Mouse (Mus musculus): ENCODE results near the gene Gm49416. TPM values are rescaled to one million over a fixed set of nuclear protein-coding genes. Genes with fewer than 3 reads are reported as not detected.
A peak's percentile ranks its signal among the peaks of the same experiment; 100 is the strongest.

Gene Gm49416
- polyA plus RNA-seq, 1 experiment from 2014 or later = not detected

DNA sequence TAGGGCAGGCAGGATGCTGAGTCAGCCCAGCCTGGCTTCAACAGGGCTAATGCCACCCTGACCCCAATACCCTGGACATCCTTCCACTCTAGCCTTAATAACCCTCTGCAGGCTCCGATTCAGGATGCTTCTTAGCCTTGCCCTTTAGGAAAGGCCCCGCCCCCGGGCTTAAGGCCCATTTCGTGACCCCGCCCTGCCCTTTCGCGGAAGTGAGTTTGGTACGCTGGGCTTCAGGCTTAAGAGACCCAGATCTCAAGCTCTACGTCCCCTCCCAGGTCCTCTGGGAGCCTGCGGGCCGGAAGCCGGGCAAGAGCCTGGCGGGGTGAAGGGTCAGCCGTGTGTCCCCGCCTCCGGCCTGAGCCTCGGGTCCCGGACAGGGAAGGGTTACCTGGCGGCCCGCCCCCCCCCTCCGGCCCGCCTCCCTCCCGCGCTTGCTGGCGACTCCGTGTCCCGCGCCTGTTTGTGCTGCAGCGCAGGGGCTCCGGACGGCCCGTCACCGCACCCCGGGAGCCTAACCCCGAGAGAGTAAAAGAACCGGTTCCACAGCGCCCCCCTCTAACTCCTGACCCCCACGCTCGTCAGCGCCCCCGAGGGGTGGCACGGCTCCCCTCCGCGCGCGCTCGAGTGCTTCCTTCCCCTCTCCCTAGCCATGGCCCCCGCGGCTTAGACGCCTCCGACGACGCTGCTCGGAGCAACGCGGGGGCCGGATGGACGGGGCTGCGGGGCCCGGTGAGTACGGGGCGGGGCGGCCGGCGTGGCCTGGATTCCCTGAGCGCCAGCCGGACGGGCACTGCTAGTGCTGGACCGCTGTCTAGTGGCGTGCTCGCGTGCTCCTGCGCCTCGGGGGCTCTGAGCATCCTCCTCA is 40.7 kb downstream of the Gm49416 start, which contains the start of the genes Rom1 and Eml3:
Gene Rom1 (minus strand): TSS at position 133 of the 865 bp plus-strand sequence.
Gene Eml3 (plus strand): TSS at position 329 of the 865 bp plus-strand sequence.
- Histone ChIP-seq H3K27ac (peak within 1 kb of the TSS; percentile 90), H3K36me3 (peaks cover 56% of the 10 kb centered on the region), H3K27me3 (no peaks in the 10 kb centered on the region), H3K4me3 (replicated peaks) (peak within 1 kb of the TSS; percentile 81), H3K9ac (peak within 1 kb of the TSS; percentile 78), H3K9me3 (replicated peaks) (no peaks in the 10 kb centered on the region), H3K4me2 (peak within 1 kb of the TSS; percentile 78), H3K4me1 (peaks cover 26% of the 10 kb centered on the region)
- under 1% methylated on average over 66 of the region's 74 CpGs for WGBS
- ATAC-seq (replicated peaks; ENCODE audit: low FRiP score) = peak; percentile 87

DNA sequence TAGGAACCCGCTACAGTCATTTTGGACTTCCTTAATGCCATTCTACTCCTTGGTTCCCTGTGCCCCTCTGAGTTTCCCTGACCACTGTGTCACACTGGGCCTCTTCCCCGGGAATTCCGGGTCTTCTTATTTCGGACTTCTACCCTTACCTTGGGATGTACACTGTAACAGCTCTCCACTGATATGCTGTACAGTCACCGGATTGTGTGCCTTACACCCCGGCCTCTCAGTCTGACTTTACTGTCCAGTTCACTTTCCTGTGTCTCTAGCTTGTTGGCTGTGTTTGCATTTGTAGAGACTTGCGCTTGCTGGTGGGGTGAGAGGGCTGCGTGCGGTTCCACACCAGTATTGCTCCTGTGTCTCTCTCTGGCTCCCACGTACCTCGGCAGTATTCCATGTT is 41.4 kb downstream of the Gm49416 start:
- Histone ChIP-seq H3K36me3 (peaks cover 63% of the 10 kb centered on the region), H3K27me3 (no peaks in the 10 kb centered on the region), H3K4me3 (replicated peaks) (peak overlapping the region; percentile 81), H3K4me1 (peaks cover 26% of the 10 kb centered on the region), H3K4me2 (peak overlapping the region; percentile 78), H3K27ac (peak overlapping the region; percentile 90; the same call in 1 of the 2 replicates), H3K9ac (peak overlapping the region; percentile 78), H3K9me3 (replicated peaks) (no peaks in the 10 kb centered on the region)
- WGBS = 6% methylated on average over 11 of the region's 11 CpGs
- no peak for ATAC-seq (replicated peaks; ENCODE audit: low FRiP score)

DNA sequence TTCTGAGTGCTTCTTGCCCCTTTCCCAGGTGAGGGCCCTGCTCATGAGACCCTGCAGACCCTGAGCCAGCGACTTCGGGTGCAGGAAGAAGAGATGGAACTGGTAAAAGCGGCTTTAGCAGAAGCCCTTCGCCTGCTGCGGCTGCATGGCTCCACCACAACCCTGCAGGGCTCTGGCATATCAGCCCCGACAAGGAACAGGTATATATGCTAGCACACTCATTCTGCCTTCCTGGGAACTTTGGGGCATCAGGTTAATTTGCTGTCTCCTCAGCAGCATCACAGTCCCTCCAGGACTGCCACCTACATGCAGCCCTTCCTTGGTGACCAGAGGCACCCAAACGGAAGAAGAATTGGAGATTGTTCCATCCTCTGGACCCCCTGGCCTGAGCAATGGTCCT is 42.0 kb downstream of the Gm49416 start:
- peak overlapping the region; percentile 78 for H3K9ac ChIP-seq

DNA sequence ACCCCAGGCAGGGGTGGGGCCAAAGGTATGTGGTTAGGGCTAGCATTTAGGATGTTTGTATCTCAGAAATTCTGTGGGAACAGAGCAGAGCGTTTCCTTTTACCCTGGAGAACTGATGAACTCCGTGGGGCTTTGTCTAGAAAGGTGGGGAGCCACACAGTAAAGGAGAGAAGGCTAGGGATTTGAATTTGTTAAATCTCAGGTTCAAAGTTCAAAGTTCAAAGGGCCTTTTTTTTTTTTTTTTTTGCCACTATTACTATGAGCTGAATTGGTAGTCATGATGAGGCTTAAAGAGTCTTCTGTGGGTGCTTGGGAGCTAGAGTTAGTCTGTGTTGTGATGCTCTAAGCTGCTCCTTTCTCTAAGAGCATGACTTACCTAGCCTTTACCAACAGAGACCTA is 48.0 kb downstream of the Gm49416 start:
- WGBS = 90% methylated on average over 2 of the region's 2 CpGs
- ATAC-seq (replicated peaks; ENCODE audit: low FRiP score) = no peak
- Histone ChIP-seq H3K9ac (no peak overlapping the region), H3K4me3 (replicated peaks) (no peak overlapping the region), H3K27ac (no peak overlapping the region), H3K36me3 (peaks cover 72% of the 10 kb centered on the region), H3K27me3 (no peaks in the 10 kb centered on the region), H3K9me3 (replicated peaks) (no peaks in the 10 kb centered on the region), H3K4me1 (peaks cover 16% of the 10 kb centered on the region), H3K4me2 (no peak overlapping the region)

More for the DNA sequence above, 42.0 kb downstream of the Gm49416 start:
- H3K9me3 ChIP-seq (replicated peaks) = no peaks in the 10 kb centered on the region
- no peak overlapping the region for H3K27ac ChIP-seq
- H3K27me3 ChIP-seq = no peaks in the 10 kb centered on the region
- H3K4me1 ChIP-seq = peaks cover 26% of the 10 kb centered on the region
- ATAC-seq (replicated peaks; ENCODE audit: low FRiP score) = no peak
- 77% methylated on average over 7 of the region's 7 CpGs for WGBS
- H3K4me2 ChIP-seq = peak overlapping the region; percentile 78
- peak overlapping the region; percentile 81 for H3K4me3 ChIP-seq (replicated peaks)
- H3K36me3 ChIP-seq = peaks cover 63% of the 10 kb centered on the region

DNA sequence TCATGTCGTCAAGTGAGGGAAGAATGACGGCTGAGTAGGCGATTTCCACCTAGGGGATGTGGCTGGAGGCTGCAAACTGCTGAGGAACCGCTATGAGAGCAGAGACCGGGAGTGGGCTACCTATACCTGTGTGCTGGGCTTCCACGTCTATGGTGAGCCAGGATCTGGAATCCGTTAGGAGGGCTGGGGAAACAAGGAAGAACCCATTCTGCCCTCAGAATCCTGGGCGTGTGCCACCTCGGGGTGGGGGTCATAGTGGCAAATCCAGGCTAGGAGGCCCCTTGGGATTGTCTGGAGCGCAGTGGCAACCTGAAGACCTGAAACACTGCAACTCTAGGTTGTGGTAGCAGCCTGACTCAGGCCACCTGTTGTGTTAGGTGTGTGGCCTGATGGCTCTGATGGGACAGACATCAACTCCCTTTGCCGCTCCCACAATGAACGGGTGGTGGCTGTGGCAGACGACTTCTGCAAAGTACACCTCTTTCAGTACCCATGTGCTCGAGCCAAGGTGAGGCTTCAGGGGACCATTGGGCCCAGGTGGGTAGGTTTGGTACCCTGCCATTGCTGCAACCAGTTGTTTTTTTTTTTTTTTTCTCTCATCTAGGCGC is 51.9 kb downstream of the Gm49416 start:
- no peak for ATAC-seq (replicated peaks; ENCODE audit: low FRiP score)
- H3K4me1 ChIP-seq = peaks cover 44% of the 10 kb centered on the region
- peak overlapping the region; percentile 72 for H3K4me2 ChIP-seq

DNA sequence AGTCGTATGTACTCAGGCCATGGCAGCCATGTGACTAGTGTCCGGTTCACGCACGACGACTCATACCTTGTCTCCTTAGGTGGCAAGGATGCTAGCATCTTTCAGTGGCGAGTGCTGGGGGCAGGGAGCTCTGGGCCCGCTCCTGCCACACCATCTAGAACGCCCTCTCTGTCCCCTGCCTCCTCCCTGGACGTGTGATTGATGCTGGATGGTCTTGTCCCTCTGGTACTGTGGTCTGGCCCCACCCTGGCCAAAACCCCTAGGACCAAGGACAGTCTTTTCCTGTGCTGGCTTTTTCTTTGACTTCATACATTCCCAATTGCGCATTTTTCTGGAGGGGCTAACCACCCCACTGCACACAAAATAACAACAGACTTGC is 52.4 kb downstream of the Gm49416 start:
- ATAC-seq (replicated peaks; ENCODE audit: low FRiP score) = peak; percentile 22
- Histone ChIP-seq H3K27ac (peak overlapping the region; percentile 99), H3K9me3 (replicated peaks) (no peaks in the 10 kb centered on the region), H3K4me2 (peak overlapping the region; percentile 72), H3K9ac (peak overlapping the region; percentile 96), H3K4me3 (replicated peaks) (peak overlapping the region; percentile 63), H3K4me1 (peaks cover 45% of the 10 kb centered on the region), H3K36me3 (peaks cover 63% of the 10 kb centered on the region), H3K27me3 (no peaks in the 10 kb centered on the region)
- 25% methylated on average over 10 of the region's 10 CpGs for WGBS

More for the DNA sequence above, 51.9 kb downstream of the Gm49416 start:
- Histone ChIP-seq H3K27me3 (no peaks in the 10 kb centered on the region), H3K9me3 (replicated peaks) (no peaks in the 10 kb centered on the region), H3K9ac (peak overlapping the region; percentile 96), H3K4me3 (replicated peaks) (peak overlapping the region; percentile 63), H3K27ac (peak overlapping the region; percentile 99), H3K36me3 (peaks cover 63% of the 10 kb centered on the region)
- WGBS = 75% methylated on average over 15 of the region's 15 CpGs

DNA sequence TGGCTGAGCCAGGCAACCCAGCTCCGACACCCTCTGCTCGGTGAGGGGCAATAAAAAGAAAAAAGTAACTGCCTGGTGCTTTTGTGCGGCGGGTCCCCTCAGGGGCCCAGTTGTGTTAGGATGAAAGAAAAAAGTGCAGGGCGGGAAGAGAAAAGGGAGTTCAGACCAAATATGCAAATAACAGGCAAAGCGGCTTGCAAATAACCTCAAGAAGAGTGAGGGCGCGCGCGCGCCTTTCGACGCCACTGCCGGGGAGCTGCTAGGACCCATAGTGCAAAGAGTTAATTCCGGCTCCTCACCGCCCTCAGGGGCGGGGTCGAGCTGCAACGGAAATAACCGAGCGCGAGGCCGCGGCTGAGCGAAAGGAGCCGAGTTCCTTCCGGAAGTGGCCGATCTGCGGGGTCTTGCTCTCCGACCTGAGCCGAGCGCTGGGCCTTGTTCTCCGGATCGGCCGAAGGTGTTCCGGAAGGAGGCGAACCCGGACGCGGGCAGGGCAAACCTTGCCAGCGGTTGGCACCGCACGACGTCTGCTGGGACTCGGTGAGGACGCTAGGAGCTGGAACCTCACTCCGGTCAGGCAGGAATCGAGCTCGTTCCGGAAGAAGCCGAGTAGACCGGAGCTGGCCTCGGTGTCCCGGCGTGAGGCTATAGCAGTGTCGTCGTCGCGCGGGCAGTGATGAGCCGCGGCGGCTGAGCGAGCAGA is 52.9 kb downstream of the Gm49416 start, which contains the start of gene Mta2:
Gene Mta2 (plus strand): TSS at position 361 of the 703 bp plus-strand sequence.
- peak; percentile 94 for ATAC-seq (replicated peaks; ENCODE audit: low FRiP score)
- WGBS = under 1% methylated on average over 64 of the region's 64 CpGs
- H3K9ac ChIP-seq = peak within 1 kb of the TSS; percentile 96
- H3K27ac ChIP-seq = peak within 1 kb of the TSS; percentile 99
- H3K4me2 ChIP-seq = peak within 1 kb of the TSS; percentile 72
- peak within 1 kb of the TSS; percentile 63 for H3K4me3 ChIP-seq (replicated peaks)
- H3K36me3 ChIP-seq = peaks cover 63% of the 10 kb centered on the region
- H3K4me1 ChIP-seq = peaks cover 45% of the 10 kb centered on the region
- no peaks in the 10 kb centered on the region for H3K9me3 ChIP-seq (replicated peaks)
- no peaks in the 10 kb centered on the region for H3K27me3 ChIP-seq

DNA sequence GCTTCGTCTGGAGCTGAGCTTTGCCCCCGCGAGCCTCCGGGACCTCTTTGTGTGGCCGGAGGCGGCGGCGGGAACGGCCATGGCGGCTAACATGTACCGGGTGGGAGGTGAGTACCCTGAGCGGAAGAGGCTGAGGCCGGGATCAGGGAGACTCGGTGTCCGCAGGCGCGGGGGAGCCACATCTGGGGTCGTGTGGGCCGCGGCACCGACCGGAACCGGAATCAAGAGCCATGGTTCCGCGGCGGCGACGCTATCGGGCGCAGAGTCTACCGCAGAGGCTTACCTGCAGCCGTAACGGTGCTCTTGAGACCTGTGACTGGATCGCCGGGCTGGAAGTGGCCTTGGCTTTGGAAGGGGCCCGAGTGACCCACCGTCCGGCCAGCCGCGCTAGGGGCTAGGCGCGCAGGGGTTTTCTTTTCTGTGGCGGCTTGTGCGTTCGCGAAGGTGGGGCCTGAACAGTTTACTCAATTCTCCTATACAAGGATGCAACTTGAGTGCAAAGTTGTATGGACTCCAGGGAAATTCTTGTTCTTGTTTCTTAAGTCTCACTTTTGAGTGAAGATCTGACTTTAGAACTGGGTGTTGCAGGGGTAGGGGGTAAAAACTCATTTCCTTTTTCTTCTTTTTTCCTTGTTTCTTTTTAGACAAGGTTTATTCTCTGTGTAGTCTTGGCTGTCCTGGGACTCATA is 53.7 kb downstream of the Gm49416 start:
- H3K4me2 ChIP-seq = peak overlapping the region; percentile 72
- peaks cover 45% of the 10 kb centered on the region for H3K4me1 ChIP-seq
- no peaks in the 10 kb centered on the region for H3K27me3 ChIP-seq
- ATAC-seq (replicated peaks; ENCODE audit: low FRiP score) = peak; percentile 73
- H3K4me3 ChIP-seq (replicated peaks) = peak overlapping the region; percentile 63
- 0% methylated on average over 46 of the region's 46 CpGs for WGBS
- peaks cover 63% of the 10 kb centered on the region for H3K36me3 ChIP-seq
- H3K27ac ChIP-seq = peak overlapping the region; percentile 99
- no peaks in the 10 kb centered on the region for H3K9me3 ChIP-seq (replicated peaks)
- peak overlapping the region; percentile 96 for H3K9ac ChIP-seq

DNA sequence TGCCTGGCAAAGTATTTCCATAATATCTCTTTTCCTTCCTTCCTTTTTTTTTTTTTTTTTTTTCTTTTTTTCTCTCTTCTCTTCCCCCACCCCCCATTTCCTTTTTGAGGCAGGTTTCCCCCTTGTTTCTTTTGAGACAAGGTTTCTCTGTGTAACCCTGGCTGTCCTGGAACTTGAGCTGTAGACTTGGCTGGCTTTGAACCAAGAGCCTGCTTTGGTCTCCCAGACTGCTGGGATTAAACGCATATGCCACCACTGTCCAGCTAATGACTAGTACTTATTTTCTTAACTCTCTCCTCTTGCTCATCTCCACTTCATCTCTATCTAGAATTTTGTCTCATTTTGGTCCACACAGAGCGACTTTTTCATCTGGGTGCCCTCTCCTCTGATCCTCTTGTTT is 54.3 kb downstream of the Gm49416 start:
- Histone ChIP-seq H3K27me3 (no peaks in the 10 kb centered on the region), H3K4me2 (peak overlapping the region; percentile 72), H3K9ac (peak overlapping the region; percentile 96), H3K4me1 (peaks cover 45% of the 10 kb centered on the region), H3K9me3 (replicated peaks) (no peaks in the 10 kb centered on the region), H3K4me3 (replicated peaks) (peak overlapping the region; percentile 63), H3K27ac (peak overlapping the region; percentile 99), H3K36me3 (peaks cover 64% of the 10 kb centered on the region)
- ATAC-seq (replicated peaks; ENCODE audit: low FRiP score) = no peak
- 55% methylated on average over 2 of the region's 2 CpGs for WGBS

DNA sequence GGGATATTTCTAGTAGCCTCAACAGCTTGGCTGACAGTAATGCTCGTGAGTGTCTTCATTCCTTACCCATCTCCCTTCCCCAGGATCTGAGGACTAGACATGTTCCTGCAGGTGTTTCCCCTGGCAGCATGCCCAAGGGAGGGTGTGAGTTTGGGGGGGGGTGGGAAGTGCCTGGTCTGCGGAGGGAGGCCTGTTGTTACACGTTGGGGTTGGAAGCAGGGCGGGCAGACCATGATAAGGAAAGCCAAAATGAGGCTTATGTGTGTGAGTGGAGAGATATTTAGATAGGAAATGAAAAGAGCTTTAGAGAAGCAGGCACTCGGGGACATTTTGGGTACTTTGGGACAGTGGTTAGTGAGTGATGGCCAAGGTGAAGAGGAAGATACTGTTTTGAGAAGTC is 55.3 kb downstream of the Gm49416 start:
- Histone ChIP-seq H3K9ac (peak overlapping the region; percentile 41; the same call in 1 of the 2 replicates), H3K27me3 (no peaks in the 10 kb centered on the region), H3K27ac (peak overlapping the region; percentile 73), H3K4me1 (peaks cover 45% of the 10 kb centered on the region), H3K9me3 (replicated peaks) (no peaks in the 10 kb centered on the region), H3K4me2 (peak overlapping the region; percentile 72), H3K4me3 (replicated peaks) (peak overlapping the region; percentile 63), H3K36me3 (peaks cover 64% of the 10 kb centered on the region)
- no peak for ATAC-seq (replicated peaks; ENCODE audit: low FRiP score)
- 52% methylated on average over 5 of the region's 5 CpGs for WGBS

DNA sequence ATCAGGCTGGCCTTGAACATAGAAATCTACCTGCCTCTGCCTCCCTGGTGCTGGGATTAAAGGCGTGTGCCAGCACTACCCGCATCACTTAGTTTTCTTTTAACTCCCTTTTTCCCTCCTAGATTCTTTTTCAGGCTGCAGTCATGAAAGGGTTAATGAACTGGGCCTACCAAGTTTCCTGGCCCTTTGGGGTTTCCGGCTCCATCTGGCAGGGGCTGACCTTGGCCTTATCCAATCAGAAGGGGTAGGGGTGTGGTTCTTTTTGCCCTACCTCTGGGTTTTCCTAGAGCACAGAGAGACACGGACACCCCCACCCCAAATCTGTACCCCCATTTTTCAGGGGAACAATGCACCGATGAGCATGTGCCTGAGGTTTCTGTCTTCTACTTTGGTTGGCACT is 56.0 kb downstream of the Gm49416 start:
- Histone ChIP-seq H3K27ac (peak overlapping the region; percentile 33), H3K36me3 (peaks cover 64% of the 10 kb centered on the region), H3K4me1 (peaks cover 45% of the 10 kb centered on the region), H3K4me2 (peak overlapping the region; percentile 72), H3K27me3 (no peaks in the 10 kb centered on the region), H3K4me3 (replicated peaks) (peak overlapping the region; percentile 35), H3K9me3 (replicated peaks) (no peaks in the 10 kb centered on the region), H3K9ac (peak overlapping the region; percentile 26; the same call in 1 of the 2 replicates)
- 20% methylated on average over 5 of the region's 5 CpGs for WGBS
- no peak for ATAC-seq (replicated peaks; ENCODE audit: low FRiP score)

Measured in kidney, embryonic 15.5 days (tissue).